In the genomic region with DNA sequence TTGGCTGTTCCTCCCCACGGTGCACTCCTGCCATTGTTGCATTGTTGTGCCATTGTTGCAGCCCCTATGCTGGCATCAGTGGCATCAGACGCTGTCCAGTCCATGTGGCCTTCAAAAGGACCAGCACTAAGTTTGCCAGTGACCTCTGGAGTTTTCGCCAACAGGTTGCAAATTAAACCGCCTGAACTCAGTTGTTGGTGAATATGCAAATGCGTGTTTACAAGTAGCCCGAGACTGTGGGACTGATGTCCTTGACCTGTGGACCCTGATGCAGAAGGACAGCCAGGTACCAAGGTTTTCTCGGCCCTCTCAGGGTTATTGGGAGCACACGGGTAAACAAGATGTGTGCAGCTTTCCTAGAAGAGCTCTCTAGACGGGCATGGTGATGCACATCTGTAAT, we compare ENCODE assay signal across 27 mouse cellular contexts. TPM values are rescaled to one million over a fixed set of nuclear protein-coding genes. Genes with fewer than 3 reads are reported as not detected.
DNase-seq lines count a peak whose midpoint lies in the region; ATAC-seq and TF ChIP-seq lines count a peak whose summit lies in the region.
"Had no signal": no experiment of that assay in that cellular context is flagged by ENCODE, and none has a peak within 500 bp of the region (broad histone marks: within the 10 kb centered on the region; RNA-seq: fewer than 3 reads in every experiment).

No protein-coding gene starts in this region.

- no peak for TF ChIP-seq CTCF in kidney, postnatal 0 days (IDR thresholded peaks at IDR 0.05; ENCODE audit: low read depth)

- no peak overlapping the region for H3K4me3 ChIP-seq in kidney, embryonic 16.5 days (ENCODE audit: low read length)
- no peak overlapping the region for H3K4me3 ChIP-seq in kidney, embryonic 15.5 days (replicated peaks)
- H3K4me3 ChIP-seq in kidney, postnatal 0 days (replicated peaks; ENCODE audit: low read depth, low read length), result no peak overlapping the region
- H3K4me3 ChIP-seq: embryonic facial prominence, embryonic 10.5 days; embryonic facial prominence, embryonic 13.5 days; erythroblast, embryonic 14.5 days; forebrain, embryonic 12.5 days; heart, embryonic 12.5 days; heart, embryonic 15.5 days; hindbrain, embryonic 12.5 days; hindbrain, embryonic 15.5 days had no signal

- H3K4me1 ChIP-seq in kidney, embryonic 16.5 days (ENCODE audit: insufficient read depth, low read length), result peaks cover 6% of the 10 kb centered on the region; the same call in 1 of the 2 replicates
- peaks cover 15% of the 10 kb centered on the region for H3K4me1 ChIP-seq in kidney, embryonic 15.5 days
- no peaks in the 10 kb centered on the region for H3K4me1 ChIP-seq in kidney, postnatal 0 days (replicated peaks; ENCODE audit: insufficient read depth, low read length)

- no peak for ATAC-seq in kidney, embryonic 16.5 days (ENCODE audit: low FRiP score, low TSS enrichment)
- ATAC-seq in kidney, embryonic 15.5 days (replicated peaks; ENCODE audit: low FRiP score), result no peak
- no peak for ATAC-seq in kidney, postnatal 0 days (replicated peaks; ENCODE audit: low FRiP score, low read depth)
- no peak for ATAC-seq in activated CD4-positive, CD25-positive, alpha-beta regulatory T cell, adult 4 months
- ATAC-seq: CD4-positive, CD25-positive, alpha-beta regulatory T cell, adult 4 months; forebrain, embryonic 16.5 days had no signal

- no peak overlapping the region for H3K4me2 ChIP-seq in kidney, embryonic 16.5 days (replicated peaks; ENCODE audit: low read depth, low read length)
- no peak overlapping the region for H3K4me2 ChIP-seq in kidney, embryonic 15.5 days
- no peak overlapping the region for H3K4me2 ChIP-seq in kidney, postnatal 0 days (ENCODE audit: low read length)
- H3K4me2 ChIP-seq: embryonic facial prominence, embryonic 13.5 days; forebrain, embryonic 12.5 days; heart, embryonic 12.5 days; heart, embryonic 15.5 days; hindbrain, embryonic 12.5 days; hindbrain, embryonic 15.5 days had no signal

- peak; percentile 80 for DNase-seq in kidney, adult 11 months
- peak; percentile 66 to 76 for DNase-seq in kidney, adult 8-10 months
- no peak for DNase-seq in kidney, postnatal 0 days (ENCODE audit: low spot score)
- peak; percentile 35 for DNase-seq in kidney, postnatal 14 days
- DNase-seq in lung, adult 18-20 months, result no peak
- DNase-seq: adrenal gland, adult 8-10 months; adrenal gland, postnatal 25 days; cerebellum, adult 11-12 months; cerebellum, adult 8-10 months; cerebellum, postnatal 36 days; embryo, embryonic 11 days; gastrocnemius, postnatal 10 days; gastrocnemius, postnatal 36 days; heart, postnatal 14 days had no signal

- no peak overlapping the region for H3K9ac ChIP-seq in kidney, embryonic 16.5 days (replicated peaks; ENCODE audit: low read length)
- H3K9ac ChIP-seq in kidney, embryonic 15.5 days, result no peak overlapping the region
- H3K9ac ChIP-seq in kidney, postnatal 0 days (ENCODE audit: low read depth, low read length), result no peak overlapping the region
- H3K9ac ChIP-seq: embryonic facial prominence, embryonic 13.5 days; forebrain, embryonic 12.5 days; heart, embryonic 12.5 days; heart, embryonic 15.5 days; hindbrain, embryonic 12.5 days; hindbrain, embryonic 15.5 days had no signal

- H3K36me3 ChIP-seq in kidney, embryonic 16.5 days (ENCODE audit: insufficient read depth, low read length), result peaks cover 48% of the 10 kb centered on the region
- peaks cover 65% of the 10 kb centered on the region for H3K36me3 ChIP-seq in kidney, embryonic 15.5 days
- H3K36me3 ChIP-seq in kidney, postnatal 0 days (ENCODE audit: insufficient read depth, low read length), result peaks cover 33% of the 10 kb centered on the region

- no peaks in the 10 kb centered on the region for H3K9me3 ChIP-seq in kidney, embryonic 16.5 days (ENCODE audit: low read length)
- H3K9me3 ChIP-seq in kidney, embryonic 15.5 days (replicated peaks), result no peaks in the 10 kb centered on the region
- no peaks in the 10 kb centered on the region for H3K9me3 ChIP-seq in kidney, postnatal 0 days (replicated peaks; ENCODE audit: low read length)
- H3K9me3 ChIP-seq: embryonic facial prominence, embryonic 10.5 days; embryonic facial prominence, embryonic 13.5 days; forebrain, embryonic 12.5 days; heart, embryonic 12.5 days; heart, embryonic 15.5 days; hindbrain, embryonic 12.5 days; hindbrain, embryonic 15.5 days had no signal

- 81% methylated on average over 9 of the region's 9 CpGs for WGBS in kidney, embryonic 16.5 days
- 83% methylated on average over 9 of the region's 9 CpGs for WGBS in kidney, embryonic 15.5 days
- WGBS in kidney, postnatal 0 days, result 81% methylated on average over 9 of the region's 9 CpGs

- no peaks in the 10 kb centered on the region for H3K27me3 ChIP-seq in kidney, embryonic 16.5 days (ENCODE audit: insufficient read depth, low read length)
- no peaks in the 10 kb centered on the region for H3K27me3 ChIP-seq in kidney, embryonic 15.5 days
- H3K27me3 ChIP-seq in kidney, postnatal 0 days (ENCODE audit: insufficient read depth, low read length), result no peaks in the 10 kb centered on the region
- H3K27me3 ChIP-seq: embryonic facial prominence, embryonic 13.5 days; forebrain, embryonic 12.5 days; heart, embryonic 12.5 days; heart, embryonic 15.5 days; hindbrain, embryonic 12.5 days; hindbrain, embryonic 15.5 days had no signal

- H3K27ac ChIP-seq in kidney, embryonic 16.5 days (ENCODE audit: low read length), result no peak overlapping the region
- H3K27ac ChIP-seq in kidney, embryonic 15.5 days, result no peak overlapping the region
- peak overlapping the region; percentile 31; the same call in 1 of the 2 replicates for H3K27ac ChIP-seq in kidney, postnatal 0 days
- H3K27ac ChIP-seq: embryonic facial prominence, embryonic 10.5 days; embryonic facial prominence, embryonic 13.5 days; forebrain, embryonic 12.5 days; heart, embryonic 15.5 days; hindbrain, embryonic 12.5 days; hindbrain, embryonic 15.5 days had no signal

RNA-seq across cellular contexts. Expression of gene Iah1, which starts 5.0 kb away (rescaled TPM):
- 92.3 and 92.6 TPM in 2 replicates for polyA plus RNA-seq in kidney, embryonic 16.5 days (2015; fragmentation: Nextera tagmentation; extraction: Ambion mirVana)
- polyA plus RNA-seq in kidney, embryonic 15.5 days (2015; fragmentation: Nextera tagmentation; extraction: Ambion mirVana), result 67.7 and 78.7 TPM in 2 replicates
- polyA plus RNA-seq in kidney, postnatal 0 days (2015; fragmentation: Nextera tagmentation; extraction: Ambion mirVana), result 150 and 152 TPM in 2 replicates
- polyA plus RNA-seq in activated CD4-positive, CD25-positive, alpha-beta regulatory T cell, adult 4 months (2017; shearing (Covaris generic)), result 10 to 100 TPM; 51.7 to 55.5 TPM

RNA-seq across cellular contexts. Expression of gene Itgb1bp1, which starts 35.1 kb away (rescaled TPM):
- polyA plus RNA-seq in kidney, embryonic 16.5 days (2015; fragmentation: Nextera tagmentation; extraction: Ambion mirVana), result 46.4 and 46.9 TPM in 2 replicates
- polyA plus RNA-seq in kidney, embryonic 15.5 days (2015; fragmentation: Nextera tagmentation; extraction: Ambion mirVana), result 45.8 and 46.0 TPM in 2 replicates
- polyA plus RNA-seq in kidney, postnatal 0 days (2015; fragmentation: Nextera tagmentation; extraction: Ambion mirVana), result 50.9 and 52.6 TPM in 2 replicates
- polyA plus RNA-seq in activated CD4-positive, CD25-positive, alpha-beta regulatory T cell, adult 4 months (2017; shearing (Covaris generic)), result 10 to 100 TPM; 81.7 to 94.8 TPM

RNA-seq across cellular contexts. Expression of gene Cpsf3, which starts 36.0 kb away (rescaled TPM):
- 118 and 123 TPM in 2 replicates for polyA plus RNA-seq in kidney, embryonic 16.5 days (2015; fragmentation: Nextera tagmentation; extraction: Ambion mirVana)
- polyA plus RNA-seq in kidney, embryonic 15.5 days (2015; fragmentation: Nextera tagmentation; extraction: Ambion mirVana), result 112 and 115 TPM in 2 replicates
- polyA plus RNA-seq in kidney, postnatal 0 days (2015; fragmentation: Nextera tagmentation; extraction: Ambion mirVana), result 81.0 and 83.5 TPM in 2 replicates
- 100 to 1,000 TPM; 119 to 123 TPM for polyA plus RNA-seq in activated CD4-positive, CD25-positive, alpha-beta regulatory T cell, adult 4 months (2017; shearing (Covaris generic))

RNA-seq across cellular contexts. Expression of gene Adam17, which starts 52.3 kb away (rescaled TPM):
- polyA plus RNA-seq in kidney, embryonic 16.5 days (2015; fragmentation: Nextera tagmentation; extraction: Ambion mirVana), result 51.1 and 52.1 TPM in 2 replicates
- 42.9 and 44.9 TPM in 2 replicates for polyA plus RNA-seq in kidney, embryonic 15.5 days (2015; fragmentation: Nextera tagmentation; extraction: Ambion mirVana)
- 34.6 and 35.0 TPM in 2 replicates for polyA plus RNA-seq in kidney, postnatal 0 days (2015; fragmentation: Nextera tagmentation; extraction: Ambion mirVana)
- polyA plus RNA-seq in activated CD4-positive, CD25-positive, alpha-beta regulatory T cell, adult 4 months (2017; shearing (Covaris generic)), result 10 to 100 TPM; 55.6 to 61.6 TPM

Comparison
In these comparisons a context has a peak if more than half of its experiments do, and no peak if none do; other contexts are left out.
1. DNase-seq: peak in kidney, adult 11 months (single experiment), kidney, adult 8-10 months (2 of 2) and kidney, postnatal 14 days (single experiment); none in kidney, postnatal 0 days (single experiment) and lung, adult 18-20 months (0 of 2).